Mouse (Mus musculus): ENCODE results near the gene Pde4c.

Gene Pde4c

GRCm38 (mm10) chr8:70721601-70722000 lies 1.9 kb upstream of the Pde4c start:
- DNase-seq, result peak in 1 of 2 experiments; percentile 3

DNA sequence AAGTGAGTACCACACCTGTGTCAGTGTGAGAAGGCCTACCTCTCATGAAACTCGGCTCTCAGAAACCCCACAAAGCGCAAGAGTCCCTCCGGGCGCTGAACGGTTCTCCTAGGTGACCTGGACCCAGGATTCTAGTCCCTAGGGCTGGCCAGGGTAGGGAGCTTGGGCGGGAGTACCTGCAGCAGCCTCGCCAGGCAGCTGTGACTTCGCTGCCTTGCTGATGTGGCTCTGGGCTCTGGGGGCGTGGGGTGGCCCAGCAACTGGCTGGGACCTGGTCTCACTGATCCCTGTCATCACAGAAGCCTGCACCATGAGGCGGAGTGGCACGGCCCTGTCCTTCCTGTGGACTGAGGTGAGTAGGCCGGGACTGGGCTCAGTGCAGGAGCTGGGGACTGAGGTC lies 696 bp downstream of the Pde4c start:
- peak; percentile 39 to 61 for DNase-seq

GRCm38 (mm10) chr8:70725792-70726447 lies 2.4 kb downstream of the Pde4c start:
- DNase-seq, result peak; percentile 84 to 86

DNA sequence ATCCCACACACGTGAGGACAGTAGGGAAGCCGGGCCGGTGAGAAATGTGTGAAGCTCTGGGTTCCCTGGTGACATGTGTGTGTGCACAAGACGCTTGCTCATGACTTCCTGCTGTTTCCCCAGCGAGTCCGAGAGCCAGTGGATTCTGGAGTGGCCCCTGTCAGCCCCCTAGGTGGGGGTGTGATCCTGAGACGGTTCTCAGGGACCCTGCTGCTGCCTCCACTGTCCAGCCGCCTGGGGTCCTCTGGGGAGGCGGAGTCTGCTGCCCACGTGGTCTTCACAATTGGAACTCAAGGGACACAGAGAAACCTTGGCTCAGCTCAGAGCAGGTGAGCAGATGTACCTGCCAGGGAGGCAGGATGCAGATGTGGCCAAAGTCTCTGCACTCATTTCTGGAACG lies 3.2 kb downstream of the Pde4c start:
- DNase-seq, result peak in 1 of 2 experiments; percentile 1

DNA sequence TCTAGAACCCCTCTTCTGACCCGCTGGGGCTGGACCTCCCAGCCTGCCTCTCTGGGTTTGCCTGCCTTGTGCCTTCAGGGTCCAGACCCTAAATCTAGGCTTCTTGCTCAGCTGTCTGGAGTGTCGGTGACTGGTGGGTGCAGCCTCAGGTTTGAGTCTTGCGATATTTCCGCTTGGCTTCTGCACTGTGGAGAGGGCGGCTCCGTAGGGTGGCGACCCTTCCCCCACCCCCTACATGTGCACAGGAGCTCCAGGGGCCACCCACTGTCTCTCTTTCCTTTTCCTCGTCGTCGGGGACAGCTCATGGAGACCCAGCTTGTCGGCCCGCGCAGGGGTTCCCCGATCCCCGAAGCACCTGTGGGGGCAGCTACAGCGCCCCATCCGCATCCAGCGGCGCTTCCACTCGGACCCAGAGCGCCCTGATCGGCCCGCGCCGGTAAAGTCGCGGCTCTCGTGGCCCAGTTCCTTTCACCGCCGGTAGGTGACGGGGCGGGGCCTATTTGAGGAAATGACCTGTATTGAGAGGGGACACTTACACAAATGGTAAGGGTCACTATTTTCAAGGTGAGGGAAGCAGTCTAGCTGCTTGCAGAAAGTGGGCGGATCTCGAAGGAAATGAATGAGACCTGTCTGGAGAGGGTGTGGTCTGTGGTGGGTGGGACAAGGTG lies 6.4 kb downstream of the Pde4c start:
- DNase-seq, result peak; percentile 59 to 72

DNA sequence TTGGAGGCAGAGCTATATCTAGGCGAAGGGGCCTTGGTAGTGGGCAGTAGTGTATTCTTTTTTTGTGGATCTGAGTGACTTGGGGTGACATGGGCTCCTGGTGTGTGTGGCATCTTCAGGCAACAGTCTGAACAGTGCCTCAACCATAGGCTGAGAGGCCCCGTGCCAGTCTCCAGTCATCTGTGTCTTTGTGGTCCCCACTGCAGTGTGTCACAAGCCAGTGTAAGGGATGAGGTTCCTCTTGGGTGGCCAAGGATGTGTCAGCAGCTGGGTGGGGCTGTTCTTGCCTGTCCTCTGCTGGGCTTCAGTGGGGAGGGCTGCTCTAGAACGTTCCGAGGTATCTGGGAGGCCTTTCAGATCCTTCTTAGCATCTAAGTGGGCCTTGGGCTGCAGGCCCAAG lies 7.4 kb downstream of the Pde4c start:
- peak in 1 of 2 experiments; percentile 1 for DNase-seq

- no peak for DNase-seq
These were observed 14.2 kb downstream of the Pde4c start for GRCm38 (mm10) chr8:70737705-70738104.

DNA sequence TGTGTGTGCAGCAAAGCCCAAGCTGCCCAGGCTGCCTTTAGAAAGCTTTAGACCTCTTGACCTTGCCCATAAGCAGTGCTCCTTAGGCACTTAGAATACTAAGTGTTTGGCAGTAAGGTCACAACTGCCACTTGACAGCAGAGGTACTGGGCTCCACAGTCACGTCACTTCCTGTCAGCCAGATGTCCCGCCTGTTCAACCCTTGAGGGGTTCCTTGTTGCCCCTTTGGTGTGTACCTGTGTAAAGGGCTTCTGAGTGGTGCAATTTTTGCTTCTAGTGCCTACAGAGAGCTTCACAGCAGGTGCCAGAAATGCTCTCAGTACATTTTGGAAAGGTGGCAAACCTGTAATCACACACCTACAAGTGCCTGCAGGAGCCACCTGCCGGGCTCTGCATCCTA lies 14.7 kb downstream of the Pde4c start:
- peak in 1 of 2 experiments; percentile 0 for DNase-seq

DNA sequence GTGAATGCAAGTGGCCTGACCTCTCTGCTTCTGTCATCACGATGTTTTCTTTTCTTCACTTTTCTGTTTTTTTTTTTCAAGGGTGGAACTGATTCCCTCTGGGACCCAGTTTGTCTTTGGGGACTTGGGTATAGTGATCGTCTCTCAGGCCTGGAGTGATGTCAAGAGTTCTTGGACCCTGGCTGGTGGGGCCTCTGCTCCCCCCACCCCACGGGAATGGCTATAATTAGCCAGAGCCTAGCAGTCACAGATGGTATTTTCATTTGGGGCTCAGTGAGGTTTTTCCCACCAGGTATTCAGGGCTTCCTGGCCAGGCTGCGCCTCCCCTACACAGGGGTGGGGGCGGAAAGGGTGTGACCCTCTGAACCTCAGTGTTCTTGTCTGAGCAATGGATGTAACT lies 18.1 kb downstream of the Pde4c start:
- peak in 1 of 2 experiments; percentile 1 for DNase-seq

- peak; percentile 24 to 54 for DNase-seq
These were observed 18.7 kb downstream of the Pde4c start for GRCm38 (mm10) chr8:70742176-70742575.

- DNase-seq, result peak; percentile 28 to 46
These were observed 19.6 kb downstream of the Pde4c start for GRCm38 (mm10) chr8:70742981-70743655.

- peak; percentile 67 to 80 for DNase-seq
These were observed 20.4 kb downstream of the Pde4c start for GRCm38 (mm10) chr8:70743656-70744590.

- peak in 1 of 2 experiments; percentile 3 for DNase-seq
These were observed 21.3 kb downstream of the Pde4c start for GRCm38 (mm10) chr8:70744806-70745205.

- peak in 1 of 2 experiments; percentile 8 for DNase-seq
These were observed 22.2 kb downstream of the Pde4c start for GRCm38 (mm10) chr8:70745691-70746220.

- peak in 1 of 2 experiments; percentile 12 for DNase-seq
These were observed 23.2 kb downstream of the Pde4c start for GRCm38 (mm10) chr8:70746676-70747075.

- DNase-seq, result peak in 1 of 2 experiments; percentile 2
These were observed 23.8 kb downstream of the Pde4c start for GRCm38 (mm10) chr8:70747211-70747890.

DNA sequence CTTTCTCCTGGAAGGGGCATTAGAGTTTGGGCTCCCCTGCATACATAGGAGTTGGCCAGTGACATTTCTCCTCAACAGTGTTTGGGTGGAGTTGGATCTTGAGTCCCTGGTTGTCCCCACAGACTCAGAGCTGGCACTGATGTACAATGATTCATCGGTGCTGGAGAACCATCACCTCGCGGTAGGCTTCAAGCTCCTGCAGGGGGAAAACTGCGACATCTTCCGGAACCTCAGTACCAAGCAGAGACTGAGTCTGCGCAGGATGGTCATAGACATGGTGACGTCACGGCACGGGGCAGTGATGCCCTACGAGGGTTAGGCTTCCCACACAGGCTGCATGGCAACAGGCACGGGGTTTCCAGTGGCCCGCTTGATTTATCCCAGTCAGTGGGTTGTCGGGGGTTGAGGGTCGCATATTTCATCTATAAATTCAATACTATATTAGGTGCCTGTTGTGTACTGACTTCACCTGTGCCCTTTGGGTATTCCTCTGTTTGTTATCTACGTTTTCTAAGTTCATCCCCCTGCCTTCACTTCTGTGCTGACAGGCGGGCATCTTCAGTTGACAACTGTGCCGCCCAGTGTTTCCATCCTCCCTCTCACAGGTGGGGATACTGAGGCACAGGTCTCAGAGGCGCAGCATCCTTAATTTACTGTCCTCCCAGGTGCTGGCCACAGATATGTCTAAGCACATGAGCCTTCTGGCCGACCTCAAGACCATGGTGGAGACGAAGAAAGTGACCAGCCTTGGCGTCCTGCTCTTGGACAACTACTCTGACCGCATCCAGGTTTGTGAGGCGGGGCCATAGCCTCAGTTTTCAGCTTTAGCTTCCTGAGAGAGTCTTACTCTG lies 25.0 kb downstream of the Pde4c start:
- peak in 1 of 2 experiments; percentile 3 for DNase-seq

DNA sequence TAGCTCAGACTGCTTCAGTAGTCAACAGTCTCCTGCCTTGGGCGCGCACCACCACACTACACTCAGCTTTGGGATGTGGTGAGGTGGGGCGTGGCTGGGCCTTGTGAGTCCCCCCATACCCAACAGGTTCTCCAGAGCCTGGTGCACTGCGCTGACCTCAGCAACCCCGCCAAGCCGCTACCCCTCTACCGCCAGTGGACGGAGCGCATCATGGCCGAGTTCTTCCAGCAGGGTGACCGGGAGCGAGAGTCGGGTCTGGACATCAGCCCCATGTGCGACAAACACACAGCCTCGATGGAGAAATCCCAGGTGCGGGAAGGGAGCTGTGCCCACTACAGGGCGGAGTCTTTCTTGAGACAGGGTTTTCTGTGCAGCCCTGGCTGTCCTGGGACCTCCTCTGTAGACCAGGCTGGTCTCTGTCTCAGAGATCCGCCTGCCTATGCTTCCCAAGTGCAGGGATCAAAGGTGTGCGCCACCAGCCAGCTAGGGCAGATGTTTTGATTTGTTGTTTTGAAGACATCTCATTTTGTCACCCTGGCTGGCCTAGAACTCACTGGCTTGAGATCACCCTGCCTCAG lies 25.7 kb downstream of the Pde4c start:
- DNase-seq, result peak in 1 of 2 experiments; percentile 2

DNA sequence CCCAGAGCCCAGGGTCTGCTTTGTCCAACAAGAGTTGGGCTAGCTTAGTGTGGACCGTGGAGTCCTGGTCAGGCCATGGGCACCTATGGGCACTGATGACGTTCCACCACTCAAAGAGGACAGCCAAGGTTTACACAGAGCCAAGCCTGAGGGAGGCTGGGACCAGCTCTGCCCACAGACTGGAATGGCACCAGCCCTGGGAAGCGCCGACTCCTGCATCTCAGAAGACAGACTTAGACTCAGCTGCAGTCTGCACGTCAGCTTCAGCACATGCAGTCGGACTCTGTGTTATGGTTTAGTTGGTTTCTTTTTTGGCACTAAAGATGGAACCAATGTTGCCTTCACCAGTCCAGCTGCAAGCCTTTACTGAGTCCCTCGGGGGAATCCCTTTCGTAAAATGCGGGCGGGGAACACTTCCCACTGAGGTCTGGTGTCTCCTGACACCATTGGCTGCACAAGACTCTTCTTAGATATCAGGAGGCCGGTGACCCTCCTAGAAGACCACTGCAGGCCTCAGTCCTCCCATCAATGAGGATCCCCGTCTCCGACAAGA lies 26.7 kb downstream of the Pde4c start:
- peak in 1 of 2 experiments; percentile 1 for DNase-seq
